In genomic region chr4:109385599-109385998, GRCm38 (mm10) we compare ENCODE assay signal across 18 mouse cellular contexts. TPM values are rescaled to one million over a fixed set of nuclear protein-coding genes. Genes with fewer than 3 reads are reported as not detected.
DNase-seq lines count a peak whose midpoint lies in the region; ATAC-seq lines count a peak whose summit lies in the region.
"Had no signal": no experiment of that assay in that cellular context is flagged by ENCODE, and none has a peak within 500 bp of the region (broad histone marks: within the 10 kb centered on the region; RNA-seq: fewer than 3 reads in every experiment).

No protein-coding gene starts in this region.

- H3K4me3 ChIP-seq in forebrain, embryonic 11.5 days (ENCODE audit: low read depth, low read length), result no peak overlapping the region
- H3K4me3 ChIP-seq in forebrain, embryonic 10.5 days, result no peak overlapping the region
- no peak overlapping the region for H3K4me3 ChIP-seq in neural tube, embryonic 11.5 days (ENCODE audit: low read depth, low read length)
- H3K4me3 ChIP-seq in neural tube, embryonic 15.5 days (replicated peaks), result no peak overlapping the region
- H3K4me3 ChIP-seq in neural tube, embryonic 13.5 days, result no peak overlapping the region
- H3K4me3 ChIP-seq: embryonic facial prominence, embryonic 13.5 days; heart, adult 2 months; intestine, embryonic 15.5 days; left cerebral cortex, adult 2 months had no signal

- no peak overlapping the region for H3K9ac ChIP-seq in forebrain, embryonic 11.5 days (ENCODE audit: low read length)
- no peak overlapping the region for H3K9ac ChIP-seq in neural tube, embryonic 11.5 days (ENCODE audit: low read length)
- no peak overlapping the region for H3K9ac ChIP-seq in neural tube, embryonic 15.5 days (replicated peaks)
- H3K9ac ChIP-seq in neural tube, embryonic 13.5 days, result no peak overlapping the region
- H3K9ac ChIP-seq: embryonic facial prominence, embryonic 13.5 days; intestine, embryonic 15.5 days; lung, embryonic 14.5 days had no signal

- no peak overlapping the region for H3K4me2 ChIP-seq in forebrain, embryonic 11.5 days (ENCODE audit: low read depth, low read length, severe bottlenecking)
- H3K4me2 ChIP-seq in neural tube, embryonic 11.5 days (ENCODE audit: low read depth), result no peak overlapping the region
- H3K4me2 ChIP-seq in neural tube, embryonic 15.5 days, result no peak overlapping the region
- H3K4me2 ChIP-seq in neural tube, embryonic 13.5 days, result no peak overlapping the region
- H3K4me2 ChIP-seq: embryonic facial prominence, embryonic 13.5 days; intestine, embryonic 15.5 days; lung, embryonic 14.5 days had no signal

- no peaks in the 10 kb centered on the region for H3K4me1 ChIP-seq in forebrain, embryonic 11.5 days (replicated peaks; ENCODE audit: control insufficient read depth, insufficient read depth, low read length)
- H3K4me1 ChIP-seq in forebrain, embryonic 10.5 days, result peaks cover 8% of the 10 kb centered on the region
- H3K4me1 ChIP-seq in neural tube, embryonic 11.5 days (ENCODE audit: control insufficient read depth, insufficient read depth, low read length), result no peaks in the 10 kb centered on the region
- H3K4me1 ChIP-seq in neural tube, embryonic 15.5 days, result no peaks in the 10 kb centered on the region
- H3K4me1 ChIP-seq in neural tube, embryonic 13.5 days (replicated peaks), result no peaks in the 10 kb centered on the region
- H3K4me1 ChIP-seq: embryonic facial prominence, embryonic 13.5 days; intestine, embryonic 15.5 days had no signal

- peak; percentile 53; the same call in 1 of the 2 replicates for ATAC-seq in forebrain, embryonic 11.5 days (replicated peaks; ENCODE audit: low FRiP score)
- peak; percentile 50; the same call in 1 of the 2 replicates for ATAC-seq in neural tube, embryonic 11.5 days (ENCODE audit: insufficient read depth, low FRiP score, low TSS enrichment)
- ATAC-seq in neural tube, embryonic 15.5 days (ENCODE audit: low FRiP score), result no peak
- ATAC-seq in neural tube, embryonic 13.5 days (ENCODE audit: low read depth), result peak; percentile 67; the same call in 1 of the 2 replicates
- ATAC-seq: intestine, embryonic 15.5 days; Patski had no signal

- no peaks in the 10 kb centered on the region for H3K27me3 ChIP-seq in forebrain, embryonic 11.5 days (ENCODE audit: control insufficient read depth, insufficient read depth, low read length)
- H3K27me3 ChIP-seq in forebrain, embryonic 10.5 days (ENCODE audit: poor library complexity, severe bottlenecking), result no peaks in the 10 kb centered on the region
- no peaks in the 10 kb centered on the region for H3K27me3 ChIP-seq in neural tube, embryonic 11.5 days (ENCODE audit: control insufficient read depth, insufficient read depth, low read length)
- no peaks in the 10 kb centered on the region for H3K27me3 ChIP-seq in neural tube, embryonic 15.5 days (replicated peaks)
- H3K27me3 ChIP-seq in neural tube, embryonic 13.5 days, result no peaks in the 10 kb centered on the region
- H3K27me3 ChIP-seq: embryonic facial prominence, embryonic 13.5 days; intestine, embryonic 15.5 days; Patski had no signal

- H3K9me3 ChIP-seq in forebrain, embryonic 11.5 days (ENCODE audit: control insufficient read depth, low read length), result no peaks in the 10 kb centered on the region
- no peaks in the 10 kb centered on the region for H3K9me3 ChIP-seq in forebrain, embryonic 10.5 days
- no peaks in the 10 kb centered on the region for H3K9me3 ChIP-seq in neural tube, embryonic 11.5 days (ENCODE audit: control insufficient read depth, low read length)
- H3K9me3 ChIP-seq in neural tube, embryonic 15.5 days (replicated peaks), result no peaks in the 10 kb centered on the region
- no peaks in the 10 kb centered on the region for H3K9me3 ChIP-seq in neural tube, embryonic 13.5 days
- H3K9me3 ChIP-seq: embryonic facial prominence, embryonic 13.5 days; intestine, embryonic 15.5 days had no signal

- WGBS in forebrain, embryonic 11.5 days, result 37% methylated on average over 4 of the region's 4 CpGs
- 55% methylated on average over 4 of the region's 4 CpGs for WGBS in forebrain, embryonic 10.5 days
- 48% methylated on average over 4 of the region's 4 CpGs for WGBS in neural tube, embryonic 11.5 days
- WGBS in neural tube, embryonic 15.5 days, result 31% methylated on average over 4 of the region's 4 CpGs
- 32% methylated on average over 4 of the region's 4 CpGs for WGBS in neural tube, embryonic 13.5 days

- H3K36me3 ChIP-seq in forebrain, embryonic 11.5 days (ENCODE audit: control insufficient read depth, insufficient read depth, low read length), result no peaks in the 10 kb centered on the region
- no peaks in the 10 kb centered on the region for H3K36me3 ChIP-seq in forebrain, embryonic 10.5 days (replicated peaks)
- no peaks in the 10 kb centered on the region for H3K36me3 ChIP-seq in neural tube, embryonic 11.5 days (ENCODE audit: control insufficient read depth, insufficient read depth, low read length)
- peaks cover 16% of the 10 kb centered on the region for H3K36me3 ChIP-seq in neural tube, embryonic 15.5 days
- peaks cover 40% of the 10 kb centered on the region for H3K36me3 ChIP-seq in neural tube, embryonic 13.5 days
- H3K36me3 ChIP-seq: intestine, embryonic 15.5 days had no signal

- no peak for DNase-seq in forebrain, embryonic 11.5 days (ENCODE audit: low spot score)
- no peak for DNase-seq in forebrain, embryonic 10.5 days (ENCODE audit: extremely low spot score, low spot score)
- no peak for DNase-seq in neural tube, embryonic 11.5 days (ENCODE audit: low spot score)
- peak; percentile 36 for DNase-seq in forelimb bud, embryonic 11.5 days (ENCODE audit: low read depth, low spot score)
- DNase-seq in cerebellum, postnatal 14 days, result no peak
- DNase-seq in Muller cell, postnatal 12 days (ENCODE audit: inconsistent ontology term), result no peak
- DNase-seq: cerebellum, adult 9-10 months; heart, adult 2 months; heart, postnatal 14 days; kidney, postnatal 4 days; liver; lung, embryonic 14.5 days had no signal

- no peak overlapping the region for H3K27ac ChIP-seq in forebrain, embryonic 11.5 days (ENCODE audit: low read depth, low read length)
- no peak overlapping the region for H3K27ac ChIP-seq in forebrain, embryonic 10.5 days
- H3K27ac ChIP-seq in neural tube, embryonic 11.5 days (ENCODE audit: low read depth, low read length), result no peak overlapping the region
- H3K27ac ChIP-seq in neural tube, embryonic 15.5 days (replicated peaks), result no peak overlapping the region
- H3K27ac ChIP-seq in neural tube, embryonic 13.5 days (replicated peaks), result no peak overlapping the region
- H3K27ac ChIP-seq: embryonic facial prominence, embryonic 13.5 days; heart, adult 2 months; intestine, embryonic 15.5 days; left cerebral cortex, adult 2 months had no signal

RNA-seq across cellular contexts. Expression of gene Ttc39a, which starts 20.8 kb away (rescaled TPM):
- polyA plus RNA-seq in forebrain, embryonic 11.5 days (2014; fragmentation: Nextera tagmentation; extraction: Ambion mirVana), result 3.8 and 4.4 TPM in 2 replicates
- polyA plus RNA-seq in forebrain, embryonic 10.5 days (2016; fragmentation: Nextera tagmentation; extraction: Ambion mirVana), result 4.2 and 4.9 TPM in 2 replicates
- 1.9 and 2.7 TPM in 2 replicates for polyA plus RNA-seq in neural tube, embryonic 11.5 days (2014; fragmentation: Nextera tagmentation; extraction: Ambion mirVana)
- 4.9 and 6.2 TPM in 2 replicates for polyA plus RNA-seq in neural tube, embryonic 15.5 days (2015; fragmentation: Nextera tagmentation; extraction: Ambion mirVana)
- polyA plus RNA-seq in neural tube, embryonic 13.5 days (2015; fragmentation: Nextera tagmentation; extraction: Ambion mirVana), result 0.74 and 1.4 TPM in 2 replicates
